Mouse (Mus musculus): ENCODE measurements around the gene Atp13a2.

DNA sequence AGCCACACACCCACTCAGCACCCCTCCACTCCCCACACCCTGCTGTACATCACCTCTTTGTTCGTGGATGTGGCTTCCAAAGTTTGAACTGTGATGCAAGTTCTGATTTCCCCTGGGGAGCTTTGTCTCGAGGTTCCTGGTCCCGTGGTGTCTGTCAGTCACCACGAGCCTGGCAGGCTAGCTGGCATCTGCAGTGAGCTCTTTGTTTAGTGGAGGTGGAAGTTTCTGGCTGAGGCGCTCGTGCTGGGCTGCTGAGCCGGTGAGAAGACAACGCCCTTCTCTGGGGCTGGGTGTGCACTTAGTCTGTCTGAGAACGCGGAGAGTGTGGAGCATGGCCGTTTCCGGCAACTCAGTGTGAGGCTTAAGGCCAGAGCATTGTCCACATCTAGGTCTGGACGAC lies 15.0 kb upstream of the Atp13a2 start:
- TF ChIP-seq CTCF (IDR thresholded peaks at IDR 0.05; ENCODE audit: low read depth): no peak
- TF ChIP-seq EP300 (IDR thresholded peaks at IDR 0.05; ENCODE audit: low read depth): no peak

All from liver, postnatal 0 days (tissue).